Mouse (Mus musculus) megakaryocyte, embryonic 14.5 days (primary cell): ENCODE data around the gene Pdia6. TPM values are rescaled to one million over a fixed set of nuclear protein-coding genes. Genes with fewer than 3 reads are reported as not detected.

Source experiments
- H3K27me3 ChIP-seq: replicated peaks from 2 replicates; pipeline ENCODE3; 2012; ENCODE audit warnings: inconsistent platforms
- H3K36me3 ChIP-seq: replicated peaks from 2 replicates; pipeline ENCODE3; 2012; ENCODE audit warnings: low read length, inconsistent platforms, mixed read lengths
- H3K4me1 ChIP-seq: 2 replicates; pipeline ENCODE4 v1.6.1; 2012; ENCODE audit warnings: inconsistent platforms
- H3K4me3 ChIP-seq: replicated peaks from 2 replicates; pipeline ENCODE3; 2012; ENCODE audit warnings: moderate library complexity, mild to moderate bottlenecking, inconsistent platforms
- H3K9me3 ChIP-seq: 2 replicates; pipeline ENCODE4 v1.6.1; 2012; ENCODE audit warnings: inconsistent platforms
- FLI1 ChIP-seq: IDR thresholded peaks from 2 replicates; pipeline ENCODE4 v1.6.1; 2012; ENCODE audit warnings: low read length, inconsistent platforms, mixed read lengths
- GATA1 ChIP-seq: IDR thresholded peaks from 3 replicates; pipeline ENCODE4 v1.6.1; 2012; ENCODE audit warnings: mixed read lengths, low read length, inconsistent platforms, borderline replicate concordance
- polyA plus RNA-seq: library from polyadenylated mRNA; stranded (reverse); fragments of >175 nt; gene quantifications from 2 replicates; pipeline ENCODE4 v1.2.3, GENCODE M21; 2012; ENCODE audit warnings: low replicate concordance; ENCODE audit not compliant: insufficient read depth

The Pdia6 gene
- polyA plus RNA-seq, 1 experiment = 50.8 TPM

DNA sequence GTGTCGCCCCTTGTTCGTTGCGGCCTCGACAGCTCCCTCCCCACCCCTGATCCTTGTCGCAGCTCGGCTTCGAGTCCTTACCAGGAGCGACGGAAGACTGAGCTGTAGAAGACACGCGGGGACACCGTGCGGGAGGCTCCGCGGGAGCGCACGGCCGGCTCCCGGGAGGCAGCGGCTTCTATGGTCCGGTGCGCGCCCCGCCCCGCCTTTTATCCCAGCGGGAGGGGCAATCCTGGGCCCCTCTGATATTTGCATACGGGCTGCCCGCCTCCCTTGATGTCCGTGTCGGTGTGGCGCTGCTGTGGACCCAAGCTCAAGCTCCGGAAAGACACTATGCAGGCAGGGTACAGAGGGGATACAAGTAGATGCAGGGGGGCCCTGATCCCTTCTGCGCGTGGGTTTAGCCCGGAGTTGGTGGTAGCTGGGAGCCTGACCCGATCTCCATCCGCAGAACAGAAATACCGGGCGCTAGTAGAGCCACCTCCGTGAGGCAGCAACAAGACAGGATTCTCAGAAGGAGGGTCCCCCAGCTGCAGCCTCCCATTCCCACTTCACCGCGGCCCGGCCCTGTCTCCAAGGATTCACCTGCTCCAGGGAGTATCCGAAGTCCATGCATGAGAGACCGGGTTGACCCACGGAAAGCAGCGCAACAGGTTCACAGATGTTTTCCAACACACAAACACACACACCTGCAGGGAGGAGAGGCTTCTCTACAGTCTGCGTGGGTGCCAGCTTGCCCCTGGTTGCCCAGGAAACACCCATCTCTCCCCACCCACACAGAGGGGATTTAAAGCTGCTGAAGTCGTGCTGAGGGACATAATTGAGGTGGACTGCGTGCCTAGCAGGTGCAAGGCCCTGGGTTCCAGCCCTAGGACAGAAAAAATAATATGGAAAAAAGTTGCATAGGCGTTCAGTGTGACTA, 58.5 kb downstream of the Pdia6 start:
- Histone ChIP-seq H3K9me3 (no peaks in the 10 kb centered on the region; the same call in 1 of the 2 replicates), H3K4me1 (peaks cover 16% of the 10 kb centered on the region), H3K27me3 (peaks cover 59% of the 10 kb centered on the region), H3K36me3 (no peaks in the 10 kb centered on the region), H3K4me3 (peak overlapping the region; percentile 90)
- TF ChIP-seq FLI1 (no peak), GATA1 (no peak)

DNA sequence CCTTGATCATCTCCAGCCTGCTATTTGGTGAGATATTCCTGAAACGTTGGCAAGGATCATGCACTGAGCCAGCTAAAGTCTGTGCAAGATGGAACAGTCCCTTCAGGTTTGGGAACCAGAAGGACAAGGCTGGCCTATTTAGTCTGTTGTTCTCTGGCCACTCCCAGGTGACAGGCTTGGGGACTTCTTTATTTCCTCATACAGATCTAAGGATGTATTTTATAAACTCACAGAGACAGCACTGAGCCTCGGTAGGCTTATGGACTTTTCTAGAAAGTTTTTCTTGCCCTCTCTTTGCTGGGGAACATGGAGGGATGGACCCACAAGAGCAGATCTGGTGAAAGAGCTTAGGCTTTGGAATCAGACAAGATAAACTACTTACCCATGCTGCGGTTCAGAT, 62.9 kb downstream of the Pdia6 start, which contains the start of gene Atp6v1c2:
Gene Atp6v1c2, minus strand, starts transcription at position 101 of the 400 bp plus-strand sequence.
- H3K4me1 ChIP-seq = peaks cover 10% of the 10 kb centered on the region
- H3K36me3 ChIP-seq = no peaks in the 10 kb centered on the region
- no peaks in the 10 kb centered on the region for H3K9me3 ChIP-seq
- H3K4me3 ChIP-seq = no peak within 1 kb of the TSS
- H3K27me3 ChIP-seq = peaks cover 51% of the 10 kb centered on the region
- TF ChIP-seq GATA1 (no peak), FLI1 (no peak)

DNA sequence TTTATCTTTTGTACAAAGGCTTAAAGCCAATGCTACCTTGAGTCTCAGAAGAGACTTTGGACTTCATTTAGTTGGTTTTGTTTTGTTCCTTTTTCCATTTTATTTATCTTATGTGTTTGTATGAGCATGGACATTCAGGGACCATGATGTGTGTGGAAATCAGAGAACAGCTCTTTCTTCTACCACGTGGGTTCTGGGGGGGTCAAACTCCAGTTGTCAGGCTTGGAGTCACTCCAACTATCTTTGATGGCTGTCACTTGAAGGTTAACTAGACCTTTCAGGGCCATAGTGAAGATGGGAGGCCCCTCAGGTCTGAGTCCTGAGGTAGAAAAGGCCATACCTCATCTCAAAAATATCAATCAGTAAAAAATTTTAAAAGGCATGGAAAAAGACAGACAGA, 67.1 kb downstream of the Pdia6 start:
- Histone ChIP-seq H3K4me1 (no peaks in the 10 kb centered on the region), H3K4me3 (no peak overlapping the region), H3K9me3 (peaks cover 10% of the 10 kb centered on the region), H3K36me3 (no peaks in the 10 kb centered on the region), H3K27me3 (peaks cover 38% of the 10 kb centered on the region)
- TF ChIP-seq FLI1 = no peak
- TF ChIP-seq GATA1 = no peak

Other genes with a start within 250 kb of the Pdia6 start
- not detected in 2 replicates for gene Kcnf1, start 89.7 kb upstream of the Pdia6 start, polyA plus RNA-seq
- gene Atp6v1c2, start 62.8 kb downstream of the Pdia6 start, polyA plus RNA-seq = not detected in 2 replicates
- gene Nol10, start 81.9 kb downstream of the Pdia6 start, polyA plus RNA-seq = 1.3 and 3.3 TPM in 2 replicates